Comparison of ENCODE assay signal across 8 mouse cellular contexts in genomic region chr7:132808051-132808796, GRCm38 (mm10). TPM values are rescaled to one million over a fixed set of nuclear protein-coding genes. Genes with fewer than 3 reads are reported as not detected.
DNase-seq lines count a peak whose midpoint lies in the region; ATAC-seq and TF ChIP-seq lines count a peak whose summit lies in the region.

No protein-coding gene starts in this region.

- no peak overlapping the region for H3K9ac ChIP-seq in kidney, embryonic 15.5 days
- H3K9ac ChIP-seq in forebrain, embryonic 15.5 days (replicated peaks): peak overlapping the region; percentile 36; the same call in 1 of the 2 replicates
- H3K9ac ChIP-seq in limb, embryonic 14.5 days (ENCODE audit: low read depth, low read length, severe bottlenecking): no peak overlapping the region; the same call in 1 of the 2 replicates
- H3K9ac ChIP-seq in stomach, postnatal 0 days (ENCODE audit: low read length): no peak overlapping the region; the same call in 1 of the 2 replicates

- no peak for ATAC-seq in kidney, embryonic 15.5 days (replicated peaks; ENCODE audit: low FRiP score)
- ATAC-seq in forebrain, embryonic 15.5 days (replicated peaks): no peak
- ATAC-seq in limb, embryonic 14.5 days (ENCODE audit: low FRiP score, low read depth): no peak
- no peak for ATAC-seq in stomach, postnatal 0 days (ENCODE audit: low FRiP score, low TSS enrichment)

- 0 out of 2 replicates have a peak overlapping the region, but pooled peaks have one; percentile 48 for H3K4me2 ChIP-seq in kidney, embryonic 15.5 days
- peak overlapping the region; percentile 76 for H3K4me2 ChIP-seq in forebrain, embryonic 15.5 days (replicated peaks)
- H3K4me2 ChIP-seq in limb, embryonic 14.5 days (replicated peaks; ENCODE audit: low read depth, low read length, severe bottlenecking): peak overlapping the region; percentile 90
- no peak overlapping the region for H3K4me2 ChIP-seq in stomach, postnatal 0 days (replicated peaks; ENCODE audit: low read depth)

- H3K4me1 ChIP-seq in kidney, embryonic 15.5 days: peaks cover 86% of the 10 kb centered on the region
- H3K4me1 ChIP-seq in forebrain, embryonic 15.5 days: peaks cover 86% of the 10 kb centered on the region
- H3K4me1 ChIP-seq in limb, embryonic 14.5 days (ENCODE audit: control insufficient read depth, insufficient read depth, low read length): peaks cover 62% of the 10 kb centered on the region
- H3K4me1 ChIP-seq in stomach, postnatal 0 days (replicated peaks; ENCODE audit: control insufficient read depth, insufficient read depth): peaks cover 27% of the 10 kb centered on the region

- no peaks in the 10 kb centered on the region for H3K9me3 ChIP-seq in kidney, embryonic 15.5 days (replicated peaks)
- H3K9me3 ChIP-seq in forebrain, embryonic 15.5 days: no peaks in the 10 kb centered on the region
- H3K9me3 ChIP-seq in limb, embryonic 14.5 days (ENCODE audit: control insufficient read depth, low read length): no peaks in the 10 kb centered on the region
- no peaks in the 10 kb centered on the region for H3K9me3 ChIP-seq in stomach, postnatal 0 days (ENCODE audit: control insufficient read depth, low read length)

- 31% methylated on average over 7 of the region's 7 CpGs for WGBS in kidney, embryonic 15.5 days
- 22% methylated on average over 7 of the region's 7 CpGs for WGBS in forebrain, embryonic 15.5 days
- WGBS in limb, embryonic 14.5 days: 36% methylated on average over 7 of the region's 7 CpGs
- WGBS in stomach, postnatal 0 days: 49% methylated on average over 7 of the region's 7 CpGs

- H3K36me3 ChIP-seq in kidney, embryonic 15.5 days: no peaks in the 10 kb centered on the region
- H3K36me3 ChIP-seq in forebrain, embryonic 15.5 days: no peaks in the 10 kb centered on the region
- H3K36me3 ChIP-seq in limb, embryonic 14.5 days (ENCODE audit: control insufficient read depth, insufficient read depth, low read length): no peaks in the 10 kb centered on the region
- H3K36me3 ChIP-seq in stomach, postnatal 0 days (ENCODE audit: control insufficient read depth, insufficient read depth, low read length): no peaks in the 10 kb centered on the region

- H3K4me3 ChIP-seq in kidney, embryonic 15.5 days (replicated peaks): no peak overlapping the region
- 0 out of 2 replicates have a peak overlapping the region, but pooled peaks have one; percentile 3 for H3K4me3 ChIP-seq in forebrain, embryonic 15.5 days
- no peak overlapping the region for H3K4me3 ChIP-seq in limb, embryonic 14.5 days (replicated peaks; ENCODE audit: low read length)
- no peak overlapping the region for H3K4me3 ChIP-seq in stomach, postnatal 0 days (ENCODE audit: low read depth, low read length)

- H3K27ac ChIP-seq in kidney, embryonic 15.5 days: peak overlapping the region; percentile 95
- peak overlapping the region; percentile 88 for H3K27ac ChIP-seq in forebrain, embryonic 15.5 days (replicated peaks)
- H3K27ac ChIP-seq in limb, embryonic 14.5 days (replicated peaks; ENCODE audit: low read depth, low read length): peak overlapping the region; percentile 69
- H3K27ac ChIP-seq in stomach, postnatal 0 days (replicated peaks): peak overlapping the region; percentile 70

- no peak for TF ChIP-seq CTCF in stomach, postnatal 0 days (IDR thresholded peaks at IDR 0.05; ENCODE audit: low read depth)

- TF ChIP-seq EP300 in stomach, postnatal 0 days (optimal IDR thresholded peaks at IDR 0.05): no peak

- no peaks in the 10 kb centered on the region for H3K27me3 ChIP-seq in kidney, embryonic 15.5 days
- no peaks in the 10 kb centered on the region for H3K27me3 ChIP-seq in forebrain, embryonic 15.5 days
- H3K27me3 ChIP-seq in limb, embryonic 14.5 days (ENCODE audit: control insufficient read depth, insufficient read depth, low read length): no peaks in the 10 kb centered on the region
- no peaks in the 10 kb centered on the region for H3K27me3 ChIP-seq in stomach, postnatal 0 days (ENCODE audit: control insufficient read depth, insufficient read depth, low read length)

- no peak for TF ChIP-seq POLR2A in limb, embryonic 14.5 days (IDR thresholded peaks at IDR 0.05; ENCODE audit: borderline replicate concordance, extremely low read depth, insufficient read depth, insufficient read length)

- DNase-seq in kidney, adult 8-10 months: no peak
- DNase-seq in cerebellum, adult 9-10 months: peak; percentile 70
- DNase-seq in limb, embryonic 14.5 days (ENCODE audit: low spot score): no peak
- DNase-seq in stomach, postnatal 0 days (ENCODE audit: low spot score): no peak
- DNase-seq in layer of hippocampus, adult 9-10 months (ENCODE audit: low spot score): no peak
- no peak for DNase-seq in thymus, adult 18-20 months

RNA-seq across cellular contexts. Expression of gene Fam53b, which starts 5.5 kb away (rescaled TPM):
- polyA plus RNA-seq in kidney, embryonic 15.5 days (2015; fragmentation: Nextera tagmentation; extraction: Ambion mirVana): 22.0 and 22.5 TPM in 2 replicates
- 27.8 and 34.8 TPM in 2 replicates for polyA plus RNA-seq in forebrain, embryonic 15.5 days (2015; fragmentation: Nextera tagmentation; extraction: Ambion mirVana)
- polyA plus RNA-seq in limb, embryonic 14.5 days (2012; rRNA removed): 15.1 and 17.3 TPM in 2 replicates
- 20.8 and 25.0 TPM in 2 replicates for polyA plus RNA-seq in limb, embryonic 14.5 days (2014; fragmentation: Nextera tagmentation; extraction: Ambion mirVana)
- 8.4 and 8.5 TPM in 2 replicates for polyA plus RNA-seq in stomach, postnatal 0 days (2015; fragmentation: Nextera tagmentation; extraction: Ambion mirVana)

RNA-seq across cellular contexts. Expression of gene Eef1akmt2, which starts 44.2 kb away (rescaled TPM):
- polyA plus RNA-seq in kidney, embryonic 15.5 days (2015; fragmentation: Nextera tagmentation; extraction: Ambion mirVana): 67.9 and 70.8 TPM in 2 replicates
- polyA plus RNA-seq in forebrain, embryonic 15.5 days (2015; fragmentation: Nextera tagmentation; extraction: Ambion mirVana): 102 and 108 TPM in 2 replicates
- polyA plus RNA-seq in limb, embryonic 14.5 days (2012; rRNA removed): 39.1 and 50.9 TPM in 2 replicates
- 68.6 and 70.2 TPM in 2 replicates for polyA plus RNA-seq in limb, embryonic 14.5 days (2014; fragmentation: Nextera tagmentation; extraction: Ambion mirVana)
- 39.0 and 39.9 TPM in 2 replicates for polyA plus RNA-seq in stomach, postnatal 0 days (2015; fragmentation: Nextera tagmentation; extraction: Ambion mirVana)

RNA-seq across cellular contexts. Expression of gene Abraxas2, which starts 50.8 kb away (rescaled TPM):
- 39.0 and 41.4 TPM in 2 replicates for polyA plus RNA-seq in kidney, embryonic 15.5 days (2015; fragmentation: Nextera tagmentation; extraction: Ambion mirVana)
- 40.0 and 42.6 TPM in 2 replicates for polyA plus RNA-seq in forebrain, embryonic 15.5 days (2015; fragmentation: Nextera tagmentation; extraction: Ambion mirVana)
- 26.9 and 29.5 TPM in 2 replicates for polyA plus RNA-seq in limb, embryonic 14.5 days (2012; rRNA removed)
- 38.1 and 39.2 TPM in 2 replicates for polyA plus RNA-seq in limb, embryonic 14.5 days (2014; fragmentation: Nextera tagmentation; extraction: Ambion mirVana)
- 18.7 and 20.2 TPM in 2 replicates for polyA plus RNA-seq in stomach, postnatal 0 days (2015; fragmentation: Nextera tagmentation; extraction: Ambion mirVana)
